In genomic region chr15:103482488-103482887, GRCm38 (mm10) we compare ENCODE assay signal across 10 mouse cellular contexts. TPM values are rescaled to one million over a fixed set of nuclear protein-coding genes. Genes with fewer than 3 reads are reported as not detected.
DNase-seq lines count a peak whose midpoint lies in the region; ATAC-seq lines count a peak whose summit lies in the region.
"Had no signal": no experiment of that assay in that cellular context is flagged by ENCODE, and none has a peak within 500 bp of the region (broad histone marks: within the 10 kb centered on the region; RNA-seq: fewer than 3 reads in every experiment).

No protein-coding gene starts in this region.

- WGBS in hindbrain, embryonic 12.5 days, result 0% methylated on average over 1 of the region's 1 CpGs
- 0% methylated on average over 1 of the region's 1 CpGs for WGBS in neural tube, embryonic 13.5 days

- H3K27me3 ChIP-seq in hindbrain, embryonic 12.5 days, result no peaks in the 10 kb centered on the region
- no peaks in the 10 kb centered on the region; the same call in 1 of the 2 replicates for H3K27me3 ChIP-seq in neural tube, embryonic 13.5 days

- peak; percentile 66; the same call in 1 of the 2 replicates for ATAC-seq in hindbrain, embryonic 12.5 days (ENCODE audit: low FRiP score)
- peak; percentile 75 for ATAC-seq in neural tube, embryonic 13.5 days (ENCODE audit: low read depth)

- peak; percentile 51 for DNase-seq in adrenal gland, postnatal 10 days
- no peak for DNase-seq in adrenal gland, postnatal 4 days (ENCODE audit: low spot score in 2 of 2)
- peak; percentile 22 for DNase-seq in lung, postnatal 36 days
- DNase-seq in lung, postnatal 25 days (ENCODE audit: low spot score), result no peak
- no peak for DNase-seq in frontal cortex, postnatal 36 days (ENCODE audit: low spot score in 2 of 2)
- no peak for DNase-seq in spleen, postnatal 10 days (ENCODE audit: low spot score in 2 of 2)

- H3K4me2 ChIP-seq in hindbrain, embryonic 12.5 days (replicated peaks), result no peak overlapping the region
- H3K4me2 ChIP-seq in neural tube, embryonic 13.5 days, result no peak overlapping the region

- no peak overlapping the region for H3K27ac ChIP-seq in hindbrain, embryonic 12.5 days
- H3K27ac ChIP-seq in neural tube, embryonic 13.5 days (replicated peaks), result no peak overlapping the region

- no peak overlapping the region for H3K4me3 ChIP-seq in hindbrain, embryonic 12.5 days
- no peak overlapping the region for H3K4me3 ChIP-seq in neural tube, embryonic 13.5 days

- H3K9me3 ChIP-seq in hindbrain, embryonic 12.5 days (replicated peaks), result no peaks in the 10 kb centered on the region
- H3K9me3 ChIP-seq in neural tube, embryonic 13.5 days, result no peaks in the 10 kb centered on the region

- H3K4me1 ChIP-seq in hindbrain, embryonic 12.5 days, result peaks cover 4% of the 10 kb centered on the region; the same call in 1 of the 2 replicates
- H3K4me1 ChIP-seq in neural tube, embryonic 13.5 days (replicated peaks), result peaks cover 10% of the 10 kb centered on the region

- H3K36me3 ChIP-seq in hindbrain, embryonic 12.5 days, result no peaks in the 10 kb centered on the region
- no peaks in the 10 kb centered on the region for H3K36me3 ChIP-seq in neural tube, embryonic 13.5 days

- no peak overlapping the region for H3K9ac ChIP-seq in hindbrain, embryonic 12.5 days
- no peak overlapping the region for H3K9ac ChIP-seq in neural tube, embryonic 13.5 days

RNA-seq across cellular contexts. Expression of gene Pde1b, which starts 20.3 kb away (rescaled TPM):
- 1 to 10 TPM; 5.6 to 9.4 TPM for total RNA-seq in adrenal gland, postnatal 10 days (2021)
- 1 to 10 TPM; 5.1 to 5.6 TPM for total RNA-seq in adrenal gland, postnatal 4 days (2021)
- 51.6 and 54.2 TPM in 2 replicates for polyA plus RNA-seq in hindbrain, embryonic 12.5 days (2016; fragmentation: Nextera tagmentation; extraction: Ambion mirVana)
- 83.3 and 88.7 TPM in 2 replicates for polyA plus RNA-seq in neural tube, embryonic 13.5 days (2015; fragmentation: Nextera tagmentation; extraction: Ambion mirVana)

RNA-seq across cellular contexts. Expression of gene Nckap1l, which starts 28.9 kb away (rescaled TPM):
- 1 to 10 TPM; 6.4 to 7.2 TPM for total RNA-seq in adrenal gland, postnatal 10 days (2021)
- total RNA-seq in adrenal gland, postnatal 4 days (2021), result 1 to 10 TPM; 4.6 to 6.1 TPM
- polyA plus RNA-seq in hindbrain, embryonic 12.5 days (2016; fragmentation: Nextera tagmentation; extraction: Ambion mirVana), result 2.1 TPM in 2 replicates
- 2.2 and 2.6 TPM in 2 replicates for polyA plus RNA-seq in neural tube, embryonic 13.5 days (2015; fragmentation: Nextera tagmentation; extraction: Ambion mirVana)

RNA-seq across cellular contexts. Expression of gene Gtsf2, which starts 34.2 kb away (rescaled TPM):
- total RNA-seq in adrenal gland, postnatal 10 days (2021), result not detected
- total RNA-seq in adrenal gland, postnatal 4 days (2021), result not detected
- polyA plus RNA-seq in hindbrain, embryonic 12.5 days (2016; fragmentation: Nextera tagmentation; extraction: Ambion mirVana), result not detected in 2 replicates
- polyA plus RNA-seq in neural tube, embryonic 13.5 days (2015; fragmentation: Nextera tagmentation; extraction: Ambion mirVana), result not detected in 2 replicates
- total RNA-seq: layer of hippocampus, postnatal 25 days had no signal
- polyA plus RNA-seq: C2C12 had no signal

RNA-seq across cellular contexts. Expression of gene Gtsf1, which starts 52.2 kb away (rescaled TPM):
- total RNA-seq in adrenal gland, postnatal 10 days (2021), result not detected
- total RNA-seq in adrenal gland, postnatal 4 days (2021), result not detected
- not detected in 2 replicates for polyA plus RNA-seq in hindbrain, embryonic 12.5 days (2016; fragmentation: Nextera tagmentation; extraction: Ambion mirVana)
- not detected in 2 replicates for polyA plus RNA-seq in neural tube, embryonic 13.5 days (2015; fragmentation: Nextera tagmentation; extraction: Ambion mirVana)
- total RNA-seq: layer of hippocampus, postnatal 25 days had no signal

RNA-seq across cellular contexts. Expression of gene Ppp1r1a, which starts 55.3 kb away (rescaled TPM):
- total RNA-seq in adrenal gland, postnatal 10 days (2021), result 10 to 100 TPM; 23.0 to 37.4 TPM
- 10 to 100 TPM; 12.8 to 13.8 TPM for total RNA-seq in adrenal gland, postnatal 4 days (2021)
- 55.2 and 56.1 TPM in 2 replicates for polyA plus RNA-seq in hindbrain, embryonic 12.5 days (2016; fragmentation: Nextera tagmentation; extraction: Ambion mirVana)
- polyA plus RNA-seq in neural tube, embryonic 13.5 days (2015; fragmentation: Nextera tagmentation; extraction: Ambion mirVana), result 83.1 and 93.7 TPM in 2 replicates

Comparison
In these comparisons a context has a peak if more than half of its experiments do, and no peak if none do; other contexts are left out.
1. DNase-seq: peak in adrenal gland, postnatal 10 days (single experiment) and lung, postnatal 36 days (single experiment); none in adrenal gland, postnatal 4 days (0 of 2), lung, postnatal 25 days (single experiment), frontal cortex, postnatal 36 days (0 of 2) and spleen, postnatal 10 days (0 of 2).